Mouse (Mus musculus) thymus, adult 2 months (tissue): ENCODE data around the gene Cib1. TPM values are rescaled to one million over a fixed set of nuclear protein-coding genes. Genes with fewer than 3 reads are reported as not detected.

Experiments used
- DNase-seq: peaks from one replicate; pipeline ENCODE4 v3.0.0; 2021
- H3K27ac ChIP-seq: fragments of 200-500 bp; 2 replicates; pipeline ENCODE4 v1.5.1; 2012; ENCODE audit warnings: low read length, control low read depth; ENCODE audit not compliant: control insufficient read depth, insufficient read depth
- H3K27me3 ChIP-seq: fragments of 200-500 bp; 2 replicates; pipeline ENCODE4 v1.6.1; 2012; ENCODE audit warnings: mild to moderate bottlenecking, low read length, moderate library complexity, mixed read lengths; ENCODE audit not compliant: control insufficient read depth, insufficient read depth
- H3K36me3 ChIP-seq: fragments of 200-500 bp; 2 replicates; pipeline ENCODE4 v1.6.1; 2012; ENCODE audit warnings: mild to moderate bottlenecking, low read length, moderate library complexity; ENCODE audit not compliant: control insufficient read depth, insufficient read depth
- H3K4me1 ChIP-seq: fragments of 200-500 bp; replicated peaks from 2 replicates; pipeline ENCODE4 v1.6.1; 2012; ENCODE audit warnings: low read length; ENCODE audit not compliant: control insufficient read depth, insufficient read depth
- H3K4me3 ChIP-seq: fragments of 200-500 bp; 2 replicates; pipeline ENCODE4 v1.5.1; 2012; ENCODE audit warnings: mild to moderate bottlenecking, low read length, control low read depth, moderate library complexity; ENCODE audit not compliant: control insufficient read depth, insufficient read depth
- CTCF ChIP-seq: fragments of 200-500 bp; IDR thresholded peaks from 2 replicates; pipeline ENCODE4 v1.5.1; 2012; ENCODE audit warnings: mild to moderate bottlenecking, control low read depth, low read length, moderate library complexity, borderline replicate concordance; ENCODE audit not compliant: control insufficient read depth, poor library complexity, insufficient read depth; ENCODE audit errors: extremely low read depth
- POLR2A ChIP-seq: fragments of 200-500 bp; IDR thresholded peaks from 2 replicates; pipeline ENCODE4 v1.6.1; 2012; ENCODE audit warnings: mild to moderate bottlenecking, low read length, control low read depth, moderate library complexity; ENCODE audit not compliant: control insufficient read depth, poor library complexity, insufficient read depth; ENCODE audit errors: extremely low read depth
- WGBS: fragments of 180-500 bp; shearing (Covaris S2); methylation state at CpG from one replicate; pipeline ENCODE4 v1.1.7; 2018; 5-methylcytosine and 5-hydroxymethylcytosine counted together
- polyA plus RNA-seq: library from polyadenylated mRNA; depleted of rRNA; stranded (reverse); fragments of >200 nt; gene quantifications from 2 replicates; pipeline ENCODE4 v1.2.3, GENCODE M21; 2012

Cib1 gene
- polyA plus RNA-seq, 1 experiment: 192 TPM

DNA sequence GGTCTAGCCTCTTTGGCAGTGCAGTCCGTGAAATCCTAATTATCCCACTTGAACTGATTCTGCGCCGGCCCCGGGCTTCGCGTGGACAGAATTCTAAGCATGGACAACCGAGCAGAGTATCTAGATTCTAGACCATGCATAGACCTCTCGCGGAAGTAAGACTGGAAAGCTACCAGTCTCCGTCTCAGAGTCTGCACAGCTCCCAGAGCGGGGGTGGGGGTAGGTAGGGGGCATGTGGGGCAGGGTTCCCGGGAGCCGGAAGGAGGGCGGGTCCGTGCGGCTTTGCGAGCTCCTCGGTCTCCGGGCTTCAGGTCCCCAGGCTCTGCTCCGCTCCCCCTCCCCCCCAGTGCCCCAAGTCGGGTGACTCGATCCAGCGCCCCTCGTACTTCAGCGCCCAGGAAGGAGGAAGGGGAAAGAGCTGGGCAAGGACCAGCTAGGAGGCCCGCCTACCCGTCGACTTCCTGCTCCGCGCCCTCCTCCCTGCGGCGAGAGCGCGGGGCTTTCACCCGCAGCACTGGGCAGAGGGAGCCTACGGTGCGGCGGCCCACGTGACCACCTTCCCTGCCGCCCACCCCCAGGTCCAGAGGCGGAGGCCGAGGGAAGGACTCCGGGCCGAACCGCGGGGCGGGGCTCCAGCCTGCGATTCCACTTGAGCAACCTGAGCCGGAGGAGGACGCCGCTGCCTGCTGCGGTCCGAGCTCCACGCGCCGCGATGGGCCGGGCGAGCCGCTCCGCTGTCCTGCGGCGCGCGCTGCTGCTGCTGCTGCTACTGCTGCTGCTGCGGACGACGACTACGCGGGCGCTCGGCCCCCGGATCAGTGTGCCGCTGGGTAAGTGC lies 34.5 kb downstream of the Cib1 start:
- peak overlapping the region; percentile 67 for H3K27ac ChIP-seq
- H3K4me3 ChIP-seq: peak overlapping the region; percentile 97
- no peaks in the 10 kb centered on the region for H3K27me3 ChIP-seq
- no peak for TF ChIP-seq CTCF
- TF ChIP-seq POLR2A: peak; percentile 66; the same call in 1 of the 2 replicates
- DNase-seq: peak; percentile 74
- H3K4me1 ChIP-seq: peaks cover 57% of the 10 kb centered on the region
- under 1% methylated on average over 74 of the region's 74 CpGs for WGBS
- H3K36me3 ChIP-seq: no peaks in the 10 kb centered on the region

DNA sequence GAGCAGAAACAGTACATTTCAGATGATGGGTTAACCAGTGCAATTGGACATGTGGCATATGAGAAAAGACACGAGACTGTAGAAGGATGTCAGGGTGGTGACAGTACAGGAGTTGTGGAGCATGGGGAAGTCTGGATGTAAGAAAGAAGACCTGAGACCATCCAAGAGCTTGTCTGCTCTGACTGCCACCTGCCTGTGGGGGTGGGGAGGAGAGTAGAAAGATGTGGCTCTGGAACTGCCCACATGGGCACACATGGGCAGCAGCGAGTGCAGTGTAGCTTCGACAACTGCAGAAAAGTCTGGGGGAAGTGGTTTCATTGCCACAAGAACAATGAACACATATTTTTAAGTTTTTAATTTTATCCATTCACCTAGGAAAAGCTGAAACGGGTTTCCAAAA lies 35.2 kb downstream of the Cib1 start:
- no peak for TF ChIP-seq POLR2A
- TF ChIP-seq CTCF: no peak
- no peak for DNase-seq
- Histone ChIP-seq H3K27me3 (no peaks in the 10 kb centered on the region), H3K27ac (peak overlapping the region; percentile 67), H3K36me3 (no peaks in the 10 kb centered on the region), H3K4me3 (no peak overlapping the region), H3K4me1 (peaks cover 56% of the 10 kb centered on the region)
- WGBS: 3% methylated on average over 4 of the region's 4 CpGs

DNA sequence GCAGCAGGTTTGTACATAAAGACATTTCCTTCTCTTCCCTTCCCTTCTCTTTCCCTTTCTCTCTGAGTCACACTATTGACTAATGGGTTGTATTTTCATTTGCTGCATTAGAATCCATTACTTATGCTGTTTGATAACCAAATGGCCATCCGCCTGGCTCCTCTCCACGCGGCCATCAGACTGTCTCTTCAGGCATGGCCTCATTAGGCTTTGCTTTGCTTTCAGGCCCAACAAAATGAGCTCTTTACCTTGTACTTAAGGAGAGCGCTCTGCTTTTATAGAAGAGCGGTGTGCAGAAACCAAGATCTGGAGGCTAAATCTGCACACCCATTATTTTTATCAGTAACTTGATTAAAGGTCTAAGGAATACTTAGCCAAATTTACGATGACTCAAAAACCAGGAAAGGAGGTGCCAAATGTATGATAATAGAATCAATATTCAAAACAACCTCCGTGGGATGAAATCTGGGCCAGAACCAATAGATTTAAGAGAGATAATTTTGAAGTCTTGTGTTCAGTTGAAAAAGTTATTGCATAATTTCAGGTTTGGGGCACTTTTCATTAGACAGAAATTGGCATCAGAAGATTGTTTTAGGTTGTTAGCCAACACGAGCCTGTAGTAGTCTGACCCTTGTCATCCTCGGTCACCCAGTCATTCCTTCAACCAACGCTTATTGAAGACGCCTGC lies 36.9 kb downstream of the Cib1 start:
- H3K27ac ChIP-seq: no peak overlapping the region
- no peak for DNase-seq
- WGBS: 96% methylated on average over 10 of the region's 11 CpGs

DNA sequence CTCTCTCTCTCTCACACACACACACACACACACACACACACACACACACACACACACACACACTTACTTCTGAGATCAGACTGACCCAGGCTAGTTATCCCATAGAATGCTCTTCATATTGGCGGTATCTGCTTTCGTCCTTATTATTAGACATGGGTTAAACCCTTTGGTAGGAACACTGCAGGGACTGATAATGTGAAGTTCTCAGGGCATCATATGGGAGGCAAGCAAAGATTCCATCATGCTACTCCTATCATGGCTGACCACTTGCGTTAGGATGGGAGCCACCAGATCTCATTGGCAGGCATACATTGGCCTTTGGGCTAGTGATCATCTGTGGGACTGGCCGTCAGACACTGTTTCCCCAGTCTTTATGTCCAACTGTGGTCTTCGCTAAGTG lies 37.5 kb downstream of the Cib1 start:
- TF ChIP-seq CTCF (no peak), POLR2A (no peak)
- Histone ChIP-seq H3K27me3 (no peaks in the 10 kb centered on the region), H3K27ac (no peak overlapping the region), H3K4me3 (no peak overlapping the region), H3K36me3 (no peaks in the 10 kb centered on the region), H3K4me1 (peaks cover 57% of the 10 kb centered on the region)
- DNase-seq: no peak
- WGBS: 97% methylated on average over 5 of the region's 5 CpGs

More for the DNA sequence above, 36.9 kb downstream of the Cib1 start:
- peaks cover 61% of the 10 kb centered on the region for H3K4me1 ChIP-seq
- TF ChIP-seq POLR2A (no peak), CTCF (no peak)
- no peaks in the 10 kb centered on the region for H3K27me3 ChIP-seq
- no peaks in the 10 kb centered on the region for H3K36me3 ChIP-seq
- H3K4me3 ChIP-seq: no peak overlapping the region

DNA sequence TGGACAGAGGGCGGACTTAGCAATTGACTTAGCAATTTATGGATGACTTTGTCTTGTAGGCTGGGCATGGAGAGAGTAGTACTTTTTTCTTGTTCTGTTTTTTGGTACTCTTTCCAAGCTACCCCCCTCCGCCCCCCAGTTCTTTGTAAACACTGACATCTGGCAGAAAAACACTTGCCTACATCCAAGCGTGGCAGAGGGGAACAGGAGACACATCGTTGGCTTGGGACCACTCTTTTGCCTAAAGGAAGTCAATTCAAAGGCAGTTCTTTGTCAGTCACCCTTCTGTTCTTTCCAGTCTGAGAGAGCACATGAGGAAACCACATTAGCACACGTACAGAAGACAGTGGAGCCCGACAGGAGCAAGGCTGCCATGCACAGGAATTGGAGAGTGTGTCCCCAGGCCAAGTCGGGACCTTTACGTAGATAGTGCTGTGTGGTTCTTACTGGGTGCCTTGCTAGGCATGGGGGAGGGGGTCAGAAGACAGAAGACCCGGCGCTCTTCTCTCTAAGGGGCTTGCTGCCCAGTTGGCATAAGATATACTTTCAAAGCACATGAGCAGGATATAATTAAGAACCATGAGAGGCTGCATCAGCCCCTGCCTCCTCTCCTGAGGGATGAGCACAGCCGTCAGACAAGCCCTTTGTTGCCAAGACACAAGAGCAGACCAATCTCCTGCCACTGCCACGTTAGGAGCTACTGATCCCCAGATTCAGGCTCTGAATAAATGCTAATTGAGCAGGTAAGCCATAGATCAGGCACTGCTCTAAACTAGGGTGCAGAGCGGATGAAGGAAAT lies 38.5 kb downstream of the Cib1 start:
- Histone ChIP-seq H3K36me3 (no peaks in the 10 kb centered on the region), H3K27ac (peak overlapping the region; percentile 61; the same call in 1 of the 2 replicates), H3K4me1 (peaks cover 53% of the 10 kb centered on the region), H3K27me3 (no peaks in the 10 kb centered on the region), H3K4me3 (no peak overlapping the region)
- 45% methylated on average over 13 of the region's 13 CpGs for WGBS
- no peak for TF ChIP-seq POLR2A
- TF ChIP-seq CTCF: no peak
- DNase-seq: no peak

DNA sequence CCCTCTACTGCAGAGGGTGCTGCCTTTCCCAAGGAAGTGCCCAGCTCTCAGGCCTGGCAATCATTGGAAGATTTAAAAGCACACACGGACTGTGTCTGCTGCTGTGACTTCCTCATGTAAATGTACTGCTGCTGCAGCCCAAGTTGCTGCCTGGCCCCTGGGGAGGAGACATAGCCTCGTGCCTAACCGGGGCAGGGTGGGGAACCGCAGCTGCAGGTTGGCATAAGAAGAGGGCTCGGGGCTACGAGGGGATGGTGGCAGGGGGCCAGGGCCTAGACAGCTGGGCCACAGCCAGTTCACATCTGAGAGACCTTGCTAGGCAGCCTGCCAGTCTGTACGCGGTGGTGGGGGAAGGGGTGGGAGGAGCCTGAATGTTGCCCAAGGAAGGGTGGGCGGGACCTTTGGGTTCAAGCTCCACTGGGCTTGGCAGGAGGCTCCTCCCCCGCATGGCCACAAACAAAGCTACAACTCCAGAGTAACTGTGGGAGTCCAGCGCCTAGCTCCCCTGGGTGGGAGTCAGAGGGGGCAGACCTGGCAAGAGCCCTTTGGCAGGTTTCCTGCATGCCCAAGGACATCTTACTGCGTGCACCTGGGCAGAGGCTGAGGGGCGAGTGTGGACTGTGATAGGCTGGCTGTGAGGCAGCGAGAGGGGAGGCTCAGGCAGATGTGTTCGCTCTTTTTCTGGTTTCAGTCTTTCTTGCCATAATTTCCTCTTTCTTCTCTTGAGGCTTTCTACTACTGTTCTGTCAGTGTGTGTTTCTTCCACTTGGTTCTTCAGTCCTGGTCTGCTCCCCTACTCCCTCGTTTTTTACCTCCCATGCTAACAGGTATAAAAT lies 40.2 kb downstream of the Cib1 start:
- TF ChIP-seq POLR2A (peak; percentile 51; the same call in 1 of the 2 replicates), CTCF (0 out of 2 replicates have a peak, but pooled peaks have one; percentile 35)
- H3K27ac ChIP-seq: peak overlapping the region; percentile 98
- H3K4me3 ChIP-seq: peak overlapping the region; percentile 45
- under 1% methylated on average over 16 of the region's 16 CpGs for WGBS
- H3K27me3 ChIP-seq: no peaks in the 10 kb centered on the region
- DNase-seq: peak; percentile 90
- no peaks in the 10 kb centered on the region for H3K36me3 ChIP-seq
- H3K4me1 ChIP-seq: peaks cover 54% of the 10 kb centered on the region
